Mouse (Mus musculus) urinary bladder, postnatal 36 days (tissue): ENCODE results near the gene Crip3.

Source experiments
- DNase-seq, 2 experiments: peaks; one replicate each; pipeline ENCODE4 v3.0.0; 2022; ENCODE audit warnings: low spot score in 2 of 2, mixed read lengths in 1 of 2

Gene Crip3

GRCm38 (mm10) chr17:46455110-46455691 is 26.5 kb downstream of the Crip3 start:
- peak; percentile 33 to 36 for DNase-seq

DNA sequence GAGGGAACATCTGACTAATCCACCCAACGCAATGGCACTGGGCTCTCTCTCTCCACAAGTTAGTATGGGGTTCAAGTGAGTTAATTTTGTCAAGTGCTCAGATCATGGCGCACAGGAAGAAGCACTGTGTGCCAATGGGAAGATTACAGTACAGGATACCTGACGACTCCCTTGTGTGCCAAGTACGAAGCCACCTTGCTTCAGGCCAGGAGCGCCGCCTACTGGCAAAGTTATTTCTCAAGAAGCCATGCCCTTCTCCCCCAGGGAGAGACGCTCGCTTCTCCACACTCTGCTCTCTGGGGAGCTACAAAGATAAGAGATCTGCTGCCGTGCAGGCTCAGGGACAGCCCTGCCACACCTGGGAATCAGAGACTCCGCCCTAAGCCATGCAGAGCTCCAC is 29.1 kb downstream of the Crip3 start:
- peak; percentile 28 to 48 for DNase-seq

DNA sequence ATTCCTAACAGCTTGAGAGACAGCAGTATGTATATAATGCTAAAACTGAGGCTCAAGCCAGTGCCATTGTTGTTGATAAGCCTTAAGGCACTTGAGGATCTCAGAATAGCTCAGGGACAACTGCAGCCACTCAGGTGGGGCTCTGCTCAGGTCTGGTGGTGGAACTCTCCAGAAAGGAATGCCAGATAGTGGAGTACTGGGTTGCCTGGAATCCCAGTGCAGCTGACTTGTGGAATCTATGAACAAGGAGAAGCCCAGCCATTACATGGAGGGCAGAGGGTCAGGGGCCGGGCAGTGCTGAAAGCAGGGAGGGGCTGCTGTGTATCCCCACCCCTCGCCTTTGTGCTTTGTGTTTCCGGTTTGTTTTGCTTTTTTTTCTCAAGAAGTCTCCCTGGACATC is 29.7 kb downstream of the Crip3 start:
- no peak for DNase-seq

- no peak for DNase-seq
Observed at GRCm38 (mm10) chr17:46460673-46461072, 31.9 kb downstream of the Crip3 start.

DNA sequence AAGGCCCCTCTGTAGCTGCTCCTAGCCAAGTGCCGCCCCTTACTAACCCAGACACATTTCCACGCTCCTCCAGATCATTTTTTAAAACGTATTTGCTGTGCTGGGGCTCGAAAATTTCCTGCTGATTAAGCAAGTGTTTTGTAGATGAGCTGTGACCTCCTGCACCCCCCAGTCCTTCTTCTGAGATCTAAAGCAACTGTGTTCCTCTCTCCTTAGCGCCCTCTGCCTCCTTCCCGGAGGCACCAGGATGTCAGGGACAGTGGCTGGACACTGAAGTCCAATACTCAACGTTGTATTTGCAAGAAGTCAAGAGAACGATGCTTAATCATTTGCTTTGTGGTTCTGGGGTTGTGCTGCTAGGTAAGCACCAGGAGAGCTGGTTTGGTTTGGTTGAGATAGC is 32.6 kb downstream of the Crip3 start:
- no peak for DNase-seq

- DNase-seq, result peak in 1 of 2 experiments; percentile 16
Observed at GRCm38 (mm10) chr17:46462226-46462625, 33.5 kb downstream of the Crip3 start.

DNA sequence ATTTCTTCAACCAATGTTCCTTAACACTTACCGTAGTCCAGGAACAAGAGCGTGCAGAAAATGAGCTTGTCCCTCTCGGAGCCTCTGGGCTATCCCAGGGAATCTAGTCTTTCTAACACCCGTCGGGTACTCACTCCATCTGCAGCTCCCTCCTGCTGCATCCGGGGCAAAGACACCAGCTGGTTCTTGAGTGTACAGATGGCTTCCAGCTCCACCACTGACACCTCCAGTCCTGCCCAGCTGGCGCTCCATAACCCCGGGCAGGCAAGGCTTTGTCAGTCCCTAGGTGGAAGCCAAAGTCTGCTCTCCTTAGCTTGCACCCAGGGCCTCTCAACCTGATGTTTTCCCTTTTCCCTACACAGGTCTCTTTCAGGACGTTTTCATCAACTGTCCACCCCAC is 39.1 kb downstream of the Crip3 start:
- DNase-seq, result no peak

- no peak for DNase-seq
Observed at GRCm38 (mm10) chr17:46476601-46477000, 47.9 kb downstream of the Crip3 start.

DNA sequence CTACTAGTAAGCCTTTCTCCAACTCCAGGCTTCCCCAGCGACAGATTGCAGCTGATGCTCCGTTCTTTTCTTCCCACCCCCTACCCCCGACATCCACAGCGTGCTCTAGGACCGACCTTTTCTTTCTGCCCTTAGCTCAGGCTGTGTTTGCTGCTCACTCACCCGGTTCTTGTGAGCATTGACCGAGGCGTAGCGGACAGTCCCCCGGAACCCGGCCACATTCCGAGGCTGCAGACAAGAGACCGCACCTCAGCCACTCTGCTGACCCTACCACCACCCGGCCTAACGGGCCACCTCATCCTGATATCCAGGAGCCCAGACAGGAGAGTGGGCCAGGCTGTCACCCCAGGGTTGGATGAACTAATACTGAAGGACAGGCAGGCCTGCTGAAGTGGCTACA is 48.6 kb downstream of the Crip3 start:
- DNase-seq, result no peak
